Mouse (Mus musculus): ENCODE measurements around the gene Ndc1.

- TF ChIP-seq POLR2A (IDR thresholded peaks at IDR 0.05; ENCODE audit: borderline replicate concordance, extremely low read depth, low read depth, low read length) (no peak), CTCF (IDR thresholded peaks at IDR 0.05; ENCODE audit: insufficient read depth, low read length) (no peak)
These were observed 20.7 kb downstream of the Ndc1 start for GRCm38 (mm10) chr4:107388291-107388690.

Data from lung, adult 2 months (tissue).